Mouse (Mus musculus) retina, postnatal 7 days (tissue): ENCODE results near the gene Wfs1.
"Not testable (repeated sequence)": the region's sequence is repeated elsewhere in the genome, so short reads cannot be mapped to it uniquely, and the experiment has no call there.

Experiments used
- DNase-seq: peaks from one replicate; pipeline ENCODE4 v3.0.0-alpha.2; 2012; ENCODE audit warnings: low read depth, low spot score

Gene Wfs1

DNA sequence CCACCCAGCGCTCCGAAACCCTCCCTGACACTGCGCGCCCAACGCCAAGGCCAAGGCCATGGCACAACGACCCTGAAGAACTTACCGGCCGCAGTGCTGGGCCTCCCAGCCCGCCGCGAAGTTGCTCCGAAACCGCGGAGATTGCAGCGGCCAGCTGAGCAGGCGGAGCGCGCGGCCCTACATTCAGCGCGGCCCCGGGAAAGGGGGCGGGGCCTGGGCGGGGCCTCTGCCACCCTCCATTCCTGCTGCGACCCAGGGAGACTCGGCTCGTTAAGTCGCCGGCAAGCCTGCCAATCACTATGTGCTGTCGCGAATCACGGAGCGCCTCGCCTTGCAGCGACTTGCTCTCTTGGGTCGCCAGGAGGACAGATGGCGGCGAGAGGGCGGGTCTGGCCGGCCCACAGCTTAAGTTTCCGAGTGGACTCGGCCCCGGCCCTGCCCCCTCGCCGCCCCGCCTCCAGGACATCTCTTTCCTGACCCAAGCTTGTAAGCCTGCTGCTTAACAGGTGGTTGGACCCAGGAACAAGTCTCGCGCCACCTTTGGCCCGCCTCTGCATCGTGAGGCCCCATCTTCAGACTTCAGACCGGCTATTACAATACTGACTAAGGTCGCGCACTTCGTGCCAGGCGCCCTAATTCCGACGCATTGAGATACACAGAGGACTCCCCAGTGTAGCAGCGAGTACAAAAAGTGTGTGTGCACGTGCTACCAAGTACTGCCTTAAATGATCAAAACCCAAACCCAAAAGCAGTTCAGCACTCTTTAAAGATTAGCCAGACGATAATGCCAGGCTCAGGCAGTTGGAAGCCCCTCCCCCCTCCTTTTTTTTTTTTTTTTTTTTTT is at the start of gene Wfs1:
Wfs1 (minus strand) TSS at position 425 of the 844 bp plus-strand sequence.
- peak; percentile 95 for DNase-seq

- DNase-seq: no peak
Observed at GRCm38 (mm10) chr5:37036884-37037283, 47.9 kb upstream of the Wfs1 start.

- no peak for DNase-seq
Observed at GRCm38 (mm10) chr5:37035896-37036295, 46.9 kb upstream of the Wfs1 start.

DNA sequence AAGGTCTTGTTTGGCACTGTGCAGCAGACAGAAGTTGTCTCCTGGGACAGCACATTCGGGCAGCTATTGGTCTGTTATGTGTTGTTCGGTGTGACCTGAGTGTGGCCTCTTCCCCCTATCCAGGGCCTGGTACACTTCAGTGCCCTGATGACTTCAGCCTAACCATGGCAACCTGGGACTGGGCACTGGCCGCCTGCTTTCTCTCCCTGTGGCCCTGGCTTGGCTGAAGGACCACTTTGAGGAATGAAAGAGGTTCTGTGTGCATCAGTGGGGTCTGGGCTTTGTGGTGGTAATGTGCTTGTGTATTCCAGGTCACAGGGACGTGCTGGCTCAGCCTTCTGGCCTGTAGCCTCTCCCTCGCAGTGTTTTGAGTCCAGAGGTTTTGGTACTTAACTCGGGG is 46.2 kb upstream of the Wfs1 start:
- no peak for DNase-seq

GRCm38 (mm10) chr5:37030753-37031152 is 41.7 kb upstream of the Wfs1 start:
- DNase-seq: no peak

DNA sequence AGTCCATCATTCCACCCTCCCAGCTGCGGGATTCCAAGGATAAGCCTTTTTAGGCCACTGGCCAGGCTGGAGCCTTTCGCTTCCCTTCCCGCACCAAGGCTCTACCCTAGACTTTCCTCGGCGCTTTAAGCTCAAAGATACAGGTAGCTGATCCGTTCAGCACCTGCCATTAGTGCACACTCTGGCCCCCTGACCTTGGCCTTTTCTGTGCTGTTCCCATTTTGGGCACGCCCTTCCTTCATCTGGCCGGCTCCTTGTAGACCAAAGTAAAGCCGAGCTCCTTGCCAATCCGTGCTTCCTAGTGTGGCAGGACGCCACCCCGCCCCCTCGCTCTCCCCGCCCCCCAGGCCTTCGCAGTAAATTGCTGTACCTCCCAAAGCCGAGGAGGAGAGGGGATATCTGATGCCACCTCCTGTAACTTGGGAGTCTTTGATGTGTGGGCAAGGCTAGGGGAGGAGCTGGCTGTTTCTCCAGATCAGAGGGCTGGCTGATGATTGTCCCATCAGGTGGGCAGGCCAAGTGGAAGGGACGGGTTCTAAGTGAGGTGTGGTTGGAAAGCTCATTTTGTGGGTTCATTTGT is 40.4 kb upstream of the Wfs1 start:
- DNase-seq: no peak

GRCm38 (mm10) chr5:37028486-37029311 is 39.7 kb upstream of the Wfs1 start:
- DNase-seq: no peak

DNA sequence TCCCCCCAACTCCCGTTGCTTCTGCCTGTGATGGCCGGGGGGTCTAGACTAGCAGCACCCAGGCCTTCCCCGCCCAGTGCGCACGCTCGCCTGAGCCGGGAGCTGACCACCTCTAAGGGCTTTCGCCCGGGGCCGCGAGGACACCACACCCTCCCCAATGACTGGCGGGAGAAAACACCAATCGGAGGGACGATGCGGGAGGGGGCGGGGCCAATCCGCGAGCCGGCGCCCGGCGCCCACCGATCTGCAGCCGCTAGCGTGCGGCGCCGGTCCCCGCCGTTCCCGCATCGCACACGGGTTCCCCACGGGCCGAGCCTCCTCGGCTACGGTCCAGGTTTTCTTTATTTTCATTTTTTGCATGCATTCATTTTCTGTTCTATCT is 39.1 kb upstream of the Wfs1 start:
- peak; percentile 73 for DNase-seq

DNA sequence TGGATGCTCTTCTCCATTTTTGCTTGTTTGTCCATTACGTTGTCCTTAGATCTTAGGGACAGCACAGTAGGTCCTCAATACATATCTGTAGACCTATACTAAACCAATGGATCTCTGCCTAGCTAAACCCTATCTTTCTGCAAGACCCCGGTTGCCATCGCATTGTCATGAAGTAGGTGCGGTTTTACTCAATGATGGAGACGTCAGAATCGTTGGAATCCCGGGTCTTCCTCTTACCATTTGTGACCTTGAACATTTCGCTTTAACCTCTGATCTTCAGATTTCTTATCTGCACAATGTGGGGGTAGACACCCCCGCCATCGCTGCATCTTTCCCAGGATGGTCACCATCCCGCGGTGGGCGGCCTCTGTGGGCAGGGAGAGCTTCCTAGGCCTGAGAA is 38.7 kb upstream of the Wfs1 start:
- DNase-seq: no peak

- no peak for DNase-seq
Observed at GRCm38 (mm10) chr5:37017222-37017621, 28.2 kb upstream of the Wfs1 start.

- DNase-seq: no peak
Observed at GRCm38 (mm10) chr5:37015612-37016310, 26.8 kb upstream of the Wfs1 start.

GRCm38 (mm10) chr5:37010666-37011317 is 21.8 kb upstream of the Wfs1 start:
- no peak for DNase-seq

DNA sequence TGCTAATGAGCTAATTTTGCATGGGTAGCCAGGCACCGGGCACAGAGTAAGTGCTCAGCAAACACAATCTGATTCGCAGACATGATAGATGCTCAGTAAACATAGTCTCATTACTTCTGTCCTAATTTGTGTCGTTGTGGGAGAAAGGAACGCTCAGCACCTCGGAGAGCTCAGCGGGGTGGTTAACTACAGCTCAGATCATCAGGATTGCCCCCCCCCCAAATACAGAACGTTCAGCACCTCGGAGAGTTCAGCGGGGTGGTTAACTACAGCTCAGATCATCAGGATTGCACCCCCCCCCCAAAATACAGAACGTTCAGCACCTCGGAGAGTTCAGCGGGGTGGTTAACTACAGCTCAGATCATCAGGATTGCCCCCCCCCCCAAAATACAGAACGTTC is 20.8 kb upstream of the Wfs1 start:
- not testable (repeated sequence) for DNase-seq

DNA sequence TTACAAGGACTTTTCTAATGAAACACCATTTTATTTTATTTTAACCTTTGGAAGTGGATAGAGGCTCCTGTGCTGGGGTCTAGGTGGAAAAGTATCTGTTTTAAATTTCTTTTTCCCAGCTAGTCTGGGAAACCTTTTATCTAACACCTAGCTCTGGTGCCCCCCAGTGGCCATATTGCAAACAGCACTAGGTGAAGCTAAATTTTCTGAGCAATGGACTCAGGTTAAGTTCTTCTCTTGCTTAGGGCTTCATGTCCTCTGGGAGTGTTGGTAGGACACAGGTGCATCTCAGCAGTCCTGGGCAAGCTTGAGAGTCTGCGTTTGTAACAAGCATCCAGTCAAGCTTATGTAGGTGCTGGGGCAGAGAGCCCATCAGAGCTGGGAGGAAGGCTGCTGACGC is 13.0 kb upstream of the Wfs1 start:
- DNase-seq: peak; percentile 66

DNA sequence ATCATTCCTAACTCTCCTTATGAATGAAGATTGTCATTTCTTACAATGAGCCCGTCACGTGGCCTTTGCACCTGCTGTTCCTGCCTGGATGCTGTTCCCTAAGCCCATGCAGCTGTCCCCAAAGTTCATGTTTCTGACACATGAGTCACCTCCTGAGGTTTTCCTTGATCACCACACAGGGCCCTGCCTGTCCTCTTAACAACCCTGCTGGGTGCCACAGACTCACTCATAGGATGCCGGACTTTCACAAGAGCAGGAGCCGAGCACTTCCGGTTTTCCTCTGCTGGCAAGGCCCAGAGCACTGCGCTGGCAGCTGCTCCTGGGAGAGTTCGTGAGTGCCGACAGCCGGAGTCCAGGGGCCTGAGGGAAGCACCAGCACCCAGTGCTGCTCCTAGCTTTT is 12.0 kb upstream of the Wfs1 start:
- no peak for DNase-seq

DNA sequence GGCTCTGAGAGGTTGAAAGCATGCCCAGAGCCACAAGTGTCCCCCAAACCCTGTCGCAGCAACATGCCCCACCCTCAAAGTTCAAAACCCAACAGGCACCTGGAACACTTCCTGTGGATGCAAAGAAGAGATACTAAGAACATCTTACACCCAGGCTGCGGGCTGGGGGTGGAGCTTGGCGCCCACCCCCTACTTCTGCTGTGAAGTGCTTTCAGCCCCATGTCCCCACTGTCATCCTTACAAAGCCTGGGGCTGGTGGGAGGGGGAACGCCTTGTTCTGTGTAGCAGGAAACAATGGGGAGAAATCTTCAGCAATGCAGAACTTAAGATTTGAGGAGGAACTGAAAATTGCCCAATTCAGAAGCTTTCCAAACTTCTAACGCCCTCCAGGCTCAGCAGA is 9.0 kb upstream of the Wfs1 start:
- DNase-seq: no peak

- no peak for DNase-seq
Observed at GRCm38 (mm10) chr5:36996410-36996809, 7.4 kb upstream of the Wfs1 start.

DNA sequence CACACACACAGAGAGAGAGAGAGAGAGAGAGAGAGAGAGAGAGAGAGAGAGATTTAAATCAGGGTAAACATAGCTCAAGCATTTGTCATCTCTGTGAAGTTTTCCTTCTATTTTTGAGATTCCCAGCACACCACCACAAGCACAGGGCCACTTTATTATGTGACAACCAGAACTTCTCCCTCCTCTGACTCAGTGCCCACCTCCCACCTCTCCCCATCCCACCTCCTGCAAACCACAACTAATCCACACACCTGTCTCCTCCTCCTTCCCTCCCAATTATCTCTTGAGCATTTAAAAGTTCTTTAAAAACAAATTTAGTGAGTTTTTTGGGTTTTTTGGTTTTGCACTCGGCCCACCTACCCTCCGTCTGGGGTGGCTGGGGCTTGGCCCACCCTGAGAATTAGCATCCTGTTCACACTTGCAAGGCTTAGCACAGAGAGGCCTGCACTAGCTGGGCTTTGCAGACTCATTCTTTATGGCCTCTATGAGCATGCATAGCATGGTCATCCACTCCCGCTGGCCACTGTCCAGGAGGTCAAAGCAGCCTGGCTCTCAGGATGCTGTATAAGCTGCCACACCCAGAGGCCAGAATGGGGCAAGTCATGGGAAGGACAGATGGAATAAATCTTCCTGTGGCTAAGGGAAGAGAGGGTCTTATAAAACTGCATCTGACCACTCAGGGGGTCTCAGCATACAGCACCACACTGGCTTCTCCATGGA is 1.8 kb upstream of the Wfs1 start:
- no peak for DNase-seq

DNA sequence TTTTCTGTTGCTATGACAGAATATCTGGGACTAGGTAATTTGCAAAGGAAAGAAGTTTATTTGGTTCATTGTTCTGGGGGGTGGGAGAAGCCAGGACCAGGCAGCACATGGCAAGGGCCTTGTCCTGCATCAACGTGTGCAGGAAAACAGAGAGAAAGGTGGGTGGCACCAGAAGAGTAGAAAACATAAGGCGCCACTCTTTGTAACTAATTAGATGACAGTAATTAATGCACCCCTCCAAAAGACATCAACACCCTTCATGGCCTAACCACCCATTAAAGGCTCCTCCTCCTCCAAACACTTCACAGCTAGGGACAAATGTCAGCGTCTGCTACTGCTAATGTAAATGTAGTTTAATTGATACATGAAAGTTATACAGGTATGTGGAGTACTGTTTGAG is 1.2 kb upstream of the Wfs1 start:
- DNase-seq: no peak

DNA sequence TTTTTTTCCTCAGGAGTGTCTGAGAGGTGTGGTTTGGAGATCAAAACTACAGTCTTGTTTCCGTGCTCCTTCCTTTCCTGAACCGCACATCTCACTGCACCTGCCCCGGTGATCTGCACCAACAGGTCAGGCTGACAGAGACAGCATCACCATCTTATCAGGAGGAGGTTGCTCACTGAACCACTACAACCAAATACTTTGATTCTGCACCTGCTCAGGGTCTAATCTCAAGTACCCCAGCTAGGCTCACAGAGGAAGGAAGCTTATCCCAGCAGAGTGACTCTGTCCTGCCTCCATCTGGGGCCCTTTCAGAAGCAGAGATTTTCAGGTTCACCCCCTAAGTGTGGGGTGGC is 596 bp upstream of the Wfs1 start:
- no peak for DNase-seq
